Mouse (Mus musculus): ENCODE data around the gene Mgat4a. TPM values are rescaled to one million over a fixed set of nuclear protein-coding genes. Genes with fewer than 3 reads are reported as not detected.

Gene Mgat4a
- 61.4 to 72.9 TPM (median 67.8 TPM) in 4 replicates for total RNA-seq (2023; ENCODE audit: inconsistent age)

DNA sequence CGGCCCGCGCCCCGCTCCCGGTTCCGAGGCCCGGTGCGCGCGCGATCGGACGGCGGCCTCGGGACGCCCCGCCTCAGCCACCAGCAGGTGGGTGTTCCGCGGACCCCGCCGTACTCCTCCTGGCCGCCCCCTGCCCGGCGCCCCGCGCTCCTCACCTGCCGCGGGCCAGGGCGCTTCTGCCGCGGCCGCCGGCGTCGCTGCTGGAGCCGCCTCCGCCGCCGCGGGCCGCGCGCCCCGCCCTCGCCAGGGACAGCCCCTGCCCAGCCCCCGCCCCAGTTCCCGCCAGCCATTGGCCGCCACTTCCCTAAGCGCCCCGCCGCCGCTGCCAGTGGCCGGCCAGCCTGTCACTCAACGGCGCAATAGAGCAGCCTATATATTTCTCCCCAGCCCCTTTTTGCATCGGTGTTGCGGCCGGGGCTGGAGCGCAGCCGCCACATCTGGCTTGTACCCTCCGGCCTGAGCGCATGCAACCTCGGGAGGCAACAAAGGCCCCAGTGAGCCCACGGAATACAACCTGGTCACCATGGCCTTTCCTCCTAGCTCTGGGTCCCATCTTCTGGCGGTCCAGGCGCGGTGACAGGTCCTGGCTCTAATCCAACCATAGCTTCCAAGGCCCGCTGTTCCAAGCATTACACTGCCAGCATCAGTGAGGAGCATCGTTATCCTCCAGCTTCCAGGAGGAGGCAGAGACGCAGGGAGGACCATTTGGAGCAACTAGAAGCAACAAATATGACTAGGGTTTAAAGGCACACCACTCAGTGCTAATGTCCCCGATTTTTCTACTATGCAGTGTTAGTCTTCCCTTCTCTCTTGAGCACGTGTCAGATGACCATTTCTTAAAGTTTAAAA lies at the start of gene Mgat4a:
Gene Mgat4a (minus strand): TSS at position 207 of the 849 bp plus-strand sequence.

DNA sequence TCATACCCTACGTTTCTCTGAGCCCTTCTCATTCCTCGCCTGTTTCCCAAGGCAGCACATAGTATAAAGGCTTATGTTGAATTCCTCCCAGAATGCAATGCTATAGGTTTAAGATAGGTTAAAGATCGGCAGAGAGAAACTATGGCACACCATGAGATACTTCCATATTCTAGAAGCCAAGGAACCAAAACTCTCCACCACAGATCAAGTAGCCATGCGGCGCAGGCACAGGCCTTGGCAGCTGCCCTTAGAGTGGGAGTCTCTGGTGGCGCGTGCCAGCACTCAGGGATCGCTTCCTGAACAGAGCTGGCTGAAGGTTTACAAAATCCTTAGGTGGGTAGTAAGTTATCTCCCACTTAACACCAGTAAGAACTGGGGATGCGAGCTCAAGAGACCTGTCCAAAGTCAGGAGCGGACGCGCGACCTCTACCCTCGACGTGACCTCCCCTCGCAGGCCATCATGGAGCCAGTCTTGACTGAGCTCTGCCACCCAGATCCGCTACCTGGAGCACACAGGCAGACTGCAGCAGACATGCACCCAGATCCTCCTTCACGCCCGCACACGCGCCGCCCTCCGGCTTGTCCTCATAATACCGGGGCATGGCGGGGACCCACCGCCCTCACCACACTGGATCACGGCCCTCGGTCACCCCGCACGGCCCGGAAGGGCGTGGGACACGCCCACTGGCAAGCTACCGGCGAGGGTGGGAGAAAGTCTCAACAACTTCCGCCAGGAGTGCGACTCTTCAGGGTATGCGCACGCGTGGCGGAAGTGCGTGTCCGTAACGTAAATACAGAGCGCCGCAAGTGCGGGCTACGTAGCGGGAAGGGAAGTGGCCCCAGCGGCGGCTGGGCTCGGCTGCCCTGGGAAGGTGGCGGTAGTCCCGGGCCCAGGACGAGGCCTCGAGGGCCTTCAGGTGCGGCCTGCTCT lies 111.2 kb downstream of the Mgat4a start, which contains the start of the genes Coa5 and Unc50:
Gene Coa5 (minus strand): TSS at position 738 of the 931 bp plus-strand sequence.
Gene Unc50 (plus strand): TSS at position 774 of the 931 bp plus-strand sequence.

Other genes with a start within 250 kb of the Mgat4a start
- 27.9 to 32.1 TPM (median 29.9 TPM) in 4 replicates for gene Inpp4a, start 241.2 kb downstream of the Mgat4a start, total RNA-seq (2023; ENCODE audit: inconsistent age)
- gene Coa5, start 110.9 kb downstream of the Mgat4a start, total RNA-seq (2023; ENCODE audit: inconsistent age) = 38.9 to 41.6 TPM (median 40.7 TPM) in 4 replicates
- gene Unc50, start 110.9 kb downstream of the Mgat4a start, total RNA-seq (2023; ENCODE audit: inconsistent age) = 38.9 to 44.8 TPM (median 41.9 TPM) in 4 replicates
- 0.39 TPM in 1 of 4 replicates, not detected in the others for gene 2010300C02Rik, start 179.1 kb upstream of the Mgat4a start, total RNA-seq (2023; ENCODE audit: inconsistent age)

All from B cell, adult (primary cell).